Mouse (Mus musculus) hindbrain, embryonic 10.5 days (tissue): ENCODE results near the gene Vamp5. TPM values are rescaled to one million over a fixed set of nuclear protein-coding genes. Genes with fewer than 3 reads are reported as not detected.

Source experiments
- DNase-seq: peaks from one replicate; pipeline ENCODE4 v3.0.0-alpha.2; 2017; ENCODE audit warnings: low spot score
- H3K27ac ChIP-seq: fragments of 300-500 bp; sonication (generic); 2 replicates; pipeline ENCODE4 v1.5.1; 2016; ENCODE audit warnings: mild to moderate bottlenecking, moderate library complexity
- H3K27me3 ChIP-seq: fragments of 300-500 bp; sonication (generic); 2 replicates; pipeline ENCODE4 v1.6.1; 2016; ENCODE audit warnings: mild to moderate bottlenecking; ENCODE audit not compliant: poor library complexity, insufficient read depth, severe bottlenecking
- H3K36me3 ChIP-seq: fragments of 300-500 bp; sonication (generic); 2 replicates; pipeline ENCODE4 v1.6.1; 2016; ENCODE audit warnings: mild to moderate bottlenecking, moderate library complexity
- H3K4me1 ChIP-seq: fragments of 300-500 bp; sonication (generic); replicated peaks from 2 replicates; pipeline ENCODE4 v1.6.1; 2016; ENCODE audit warnings: mild to moderate bottlenecking
- H3K4me3 ChIP-seq: fragments of 300-500 bp; sonication (generic); 2 replicates; pipeline ENCODE4 v1.5.1; 2016; ENCODE audit warnings: mild to moderate bottlenecking, moderate library complexity
- H3K9me3 ChIP-seq: fragments of 300-500 bp; sonication (generic); 2 replicates; pipeline ENCODE4 v1.6.1; 2016; ENCODE audit warnings: mild to moderate bottlenecking, moderate library complexity
- WGBS: fragments of 180-500 bp; shearing (Covaris S2); methylation state at CpG from one replicate; pipeline ENCODE4 v1.1.7; 2016; 5-methylcytosine and 5-hydroxymethylcytosine counted together
- polyA plus RNA-seq: library from polyadenylated mRNA; unstranded; fragments of >200 nt; fragmentation: Nextera tagmentation; extraction: Ambion mirVana; gene quantifications from 2 replicates; pipeline ENCODE4 v1.2.1, GENCODE M21; 2016

Gene Vamp5
- polyA plus RNA-seq, 1 experiment from 2014 or later, result 13.6 TPM

- H3K27me3 ChIP-seq, result peaks cover 8% of the 10 kb centered on the region
- H3K4me1 ChIP-seq, result peaks cover 46% of the 10 kb centered on the region
- no peaks in the 10 kb centered on the region for H3K9me3 ChIP-seq
- H3K27ac ChIP-seq, result no peak overlapping the region
- no peak overlapping the region for H3K4me3 ChIP-seq
- 92% methylated on average over 10 of the region's 10 CpGs for WGBS
- peaks cover 42% of the 10 kb centered on the region for H3K36me3 ChIP-seq
- no peak for DNase-seq
Observed at GRCm38 (mm10) chr6:72358086-72358764, 22.0 kb downstream of the Vamp5 start.

GRCm38 (mm10) chr6:72357164-72358079, 22.8 kb downstream of the Vamp5 start:
- no peaks in the 10 kb centered on the region for H3K9me3 ChIP-seq
- DNase-seq, result no peak
- 86% methylated on average over 5 of the region's 5 CpGs for WGBS
- H3K4me3 ChIP-seq, result no peak overlapping the region
- H3K27ac ChIP-seq, result no peak overlapping the region
- H3K36me3 ChIP-seq, result peaks cover 42% of the 10 kb centered on the region
- peaks cover 41% of the 10 kb centered on the region for H3K4me1 ChIP-seq
- peaks cover 8% of the 10 kb centered on the region for H3K27me3 ChIP-seq

- 34% methylated on average over 8 of the region's 8 CpGs for WGBS
Observed at GRCm38 (mm10) chr6:72356001-72356532, 24.2 kb downstream of the Vamp5 start.

GRCm38 (mm10) chr6:72355066-72355911, 25.0 kb downstream of the Vamp5 start, which contains the start of gene Tmem150a:
TSS of gene Tmem150a (plus strand) at chr6:72355447.
- peak; percentile 79 for DNase-seq
- H3K9me3 ChIP-seq, result no peaks in the 10 kb centered on the region
- H3K27ac ChIP-seq, result peak within 1 kb of the TSS; percentile 83
- WGBS, result under 1% methylated on average over 71 of the region's 71 CpGs
- H3K4me1 ChIP-seq, result peaks cover 25% of the 10 kb centered on the region
- peaks cover 49% of the 10 kb centered on the region for H3K36me3 ChIP-seq
- H3K4me3 ChIP-seq, result peak within 1 kb of the TSS; percentile 70
- peaks cover 8% of the 10 kb centered on the region for H3K27me3 ChIP-seq

More at GRCm38 (mm10) chr6:72356001-72356532, 24.2 kb downstream of the Vamp5 start:
- H3K27ac ChIP-seq, result peak overlapping the region; percentile 83
- H3K9me3 ChIP-seq, result no peaks in the 10 kb centered on the region
- peak overlapping the region; percentile 70 for H3K4me3 ChIP-seq
- peaks cover 47% of the 10 kb centered on the region for H3K36me3 ChIP-seq
- peaks cover 8% of the 10 kb centered on the region for H3K27me3 ChIP-seq
- DNase-seq, result no peak
- H3K4me1 ChIP-seq, result peaks cover 33% of the 10 kb centered on the region

GRCm38 (mm10) chr6:72354025-72354424, 26.2 kb downstream of the Vamp5 start:
- no peak overlapping the region for H3K4me3 ChIP-seq
- H3K36me3 ChIP-seq, result peaks cover 49% of the 10 kb centered on the region
- H3K27ac ChIP-seq, result no peak overlapping the region
- no peaks in the 10 kb centered on the region for H3K9me3 ChIP-seq
- peaks cover 8% of the 10 kb centered on the region for H3K27me3 ChIP-seq
- H3K4me1 ChIP-seq, result peaks cover 23% of the 10 kb centered on the region
- 59% methylated on average over 1 of the region's 1 CpGs for WGBS
- no peak for DNase-seq

- Histone ChIP-seq H3K4me3 (no peak overlapping the region), H3K36me3 (peaks cover 45% of the 10 kb centered on the region), H3K27ac (no peak overlapping the region), H3K9me3 (no peaks in the 10 kb centered on the region), H3K4me1 (peaks cover 35% of the 10 kb centered on the region), H3K27me3 (peaks cover 8% of the 10 kb centered on the region)
- no peak for DNase-seq
- 78% methylated on average over 5 of the region's 5 CpGs for WGBS
Observed at GRCm38 (mm10) chr6:72352636-72353405, 27.4 kb downstream of the Vamp5 start.

GRCm38 (mm10) chr6:72350214-72350613, 30.1 kb downstream of the Vamp5 start:
- Histone ChIP-seq H3K4me1 (peaks cover 42% of the 10 kb centered on the region), H3K27ac (no peak overlapping the region), H3K4me3 (no peak overlapping the region), H3K36me3 (peaks cover 34% of the 10 kb centered on the region), H3K9me3 (no peaks in the 10 kb centered on the region), H3K27me3 (no peaks in the 10 kb centered on the region)
- no peak for DNase-seq
- WGBS, result 90% methylated on average over 2 of the region's 2 CpGs

- H3K36me3 ChIP-seq, result peaks cover 34% of the 10 kb centered on the region
- H3K4me3 ChIP-seq, result peak overlapping the region; percentile 99
- WGBS, result 79% methylated on average over 10 of the region's 10 CpGs
- H3K4me1 ChIP-seq, result peaks cover 45% of the 10 kb centered on the region
- no peaks in the 10 kb centered on the region for H3K27me3 ChIP-seq
- no peaks in the 10 kb centered on the region for H3K9me3 ChIP-seq
- 0 out of 2 replicates have a peak overlapping the region, but pooled peaks have one; percentile 97 for H3K27ac ChIP-seq
- DNase-seq, result no peak
Observed at GRCm38 (mm10) chr6:72348411-72348810, 31.9 kb downstream of the Vamp5 start.

GRCm38 (mm10) chr6:72347166-72347941, 32.9 kb downstream of the Vamp5 start, which contains the start of gene 0610030E20Rik:
TSS of gene 0610030E20Rik (plus strand) at chr6:72347317.
- WGBS, result under 1% methylated on average over 72 of the region's 72 CpGs
- H3K4me1 ChIP-seq, result peaks cover 47% of the 10 kb centered on the region
- H3K36me3 ChIP-seq, result peaks cover 38% of the 10 kb centered on the region
- no peaks in the 10 kb centered on the region for H3K9me3 ChIP-seq
- peak within 1 kb of the TSS; percentile 97 for H3K27ac ChIP-seq
- peak; percentile 82 for DNase-seq
- peak within 1 kb of the TSS; percentile 99 for H3K4me3 ChIP-seq
- no peaks in the 10 kb centered on the region for H3K27me3 ChIP-seq

GRCm38 (mm10) chr6:72346261-72346660, 34.0 kb downstream of the Vamp5 start:
- 84% methylated on average over 4 of the region's 4 CpGs for WGBS
- H3K27me3 ChIP-seq, result no peaks in the 10 kb centered on the region
- H3K9me3 ChIP-seq, result no peaks in the 10 kb centered on the region
- peaks cover 47% of the 10 kb centered on the region for H3K4me1 ChIP-seq
- no peak overlapping the region for H3K27ac ChIP-seq
- peak overlapping the region; percentile 99; the same call in 1 of the 2 replicates for H3K4me3 ChIP-seq
- H3K36me3 ChIP-seq, result peaks cover 40% of the 10 kb centered on the region
- DNase-seq, result no peak

GRCm38 (mm10) chr6:72345633-72346032, 34.6 kb downstream of the Vamp5 start:
- 52% methylated on average over 6 of the region's 6 CpGs for WGBS
- Histone ChIP-seq H3K4me1 (peaks cover 50% of the 10 kb centered on the region), H3K27ac (peak overlapping the region; percentile 95), H3K36me3 (peaks cover 40% of the 10 kb centered on the region), H3K27me3 (no peaks in the 10 kb centered on the region), H3K9me3 (no peaks in the 10 kb centered on the region), H3K4me3 (peak overlapping the region; percentile 92)
- DNase-seq, result no peak
